Mouse (Mus musculus) stomach, postnatal 0 days (tissue): ENCODE results near the gene Celf5.

Experiments
- CTCF ChIP-seq: IDR thresholded peaks from 2 replicates; pipeline ENCODE4 v1.5.1; 2016; ENCODE audit warnings: antibody characterized with exemption, low read depth, mild to moderate bottlenecking, moderate library complexity
- EP300 ChIP-seq: optimal IDR thresholded peaks from 2 replicates; pipeline ENCODE3; 2016; ENCODE audit warnings: antibody characterized with exemption

DNA sequence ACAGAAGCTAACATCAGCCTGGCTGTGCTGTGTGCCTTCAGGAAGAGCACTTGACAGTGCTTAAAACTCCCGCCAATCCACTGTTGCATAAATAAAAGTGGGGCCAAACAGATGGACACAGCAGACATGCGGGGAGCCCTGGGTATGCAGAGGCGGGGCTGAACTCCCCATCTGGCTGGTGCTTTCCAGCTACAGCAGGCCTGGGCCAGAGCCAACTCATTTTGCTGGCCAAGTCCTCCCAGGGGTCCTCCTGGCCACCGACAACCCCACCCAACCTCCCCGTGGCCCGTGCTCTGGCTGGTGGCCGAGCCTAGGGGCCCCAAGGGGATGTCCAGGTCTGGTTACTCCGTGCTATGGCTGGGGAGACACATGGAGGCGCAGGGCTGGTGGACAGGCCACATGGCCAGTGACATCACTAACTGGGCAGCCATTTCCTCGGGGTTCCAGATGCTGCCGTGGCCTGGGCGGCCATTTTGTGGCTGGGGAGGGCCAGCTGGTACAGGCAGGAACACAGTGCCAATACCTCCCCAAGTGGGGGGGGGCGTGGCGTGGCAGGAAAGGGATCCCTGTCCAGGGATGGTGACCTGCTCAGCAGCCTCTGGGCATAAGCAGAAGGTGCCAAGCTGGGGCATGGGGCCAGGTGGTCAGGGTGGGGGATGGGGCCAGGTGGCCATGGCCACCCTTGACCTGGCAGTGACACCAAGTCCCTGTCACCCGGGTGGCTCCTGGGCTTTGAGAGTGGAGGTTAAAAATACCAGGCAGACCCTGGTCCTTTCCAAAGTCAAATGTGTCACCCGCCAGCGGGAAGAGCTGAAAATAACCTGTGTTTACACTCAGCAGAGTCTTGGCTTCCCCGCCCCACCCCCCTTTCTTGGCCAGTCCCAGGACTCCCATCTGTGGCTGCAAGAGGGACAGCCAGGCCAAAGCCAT lies 70.8 kb downstream of the Celf5 start:
- no peak for TF ChIP-seq CTCF
- TF ChIP-seq EP300, result no peak
